Mouse (Mus musculus) lung, embryonic 15.5 days (tissue): ENCODE results near the gene Snapc4. TPM values are rescaled to one million over a fixed set of nuclear protein-coding genes. Genes with fewer than 3 reads are reported as not detected.
A peak's percentile ranks its signal among the peaks of the same experiment; 100 is the strongest.

ENCODE experiments used
- ATAC-seq: fragments of 200-750 bp; cut with Nextera tagmentation; 2 replicates; pipeline ENCODE4 v1.8.0; 2017; ENCODE audit warnings: moderate number of reproducible peaks, borderline replicate concordance; ENCODE audit not compliant: low FRiP score, low TSS enrichment; ENCODE audit errors: extremely low read depth
- H3K27ac ChIP-seq: fragments of 300-500 bp; sonication (generic); 2 replicates; pipeline ENCODE4 v1.5.1; 2015; ENCODE audit warnings: moderate library complexity, mild to moderate bottlenecking, inconsistent platforms
- H3K27me3 ChIP-seq: fragments of 300-500 bp; sonication (generic); 2 replicates; pipeline ENCODE4 v1.6.1; 2015; ENCODE audit warnings: inconsistent platforms
- H3K36me3 ChIP-seq: fragments of 300-500 bp; sonication (generic); 2 replicates; pipeline ENCODE4 v1.6.1; 2015; ENCODE audit warnings: inconsistent platforms
- H3K4me1 ChIP-seq: fragments of 300-500 bp; sonication (generic); 2 replicates; pipeline ENCODE4 v1.6.1; 2015; ENCODE audit warnings: inconsistent platforms
- H3K4me2 ChIP-seq: fragments of 300-500 bp; sonication (generic); 2 replicates; pipeline ENCODE4 v1.6.1; 2015; ENCODE audit warnings: inconsistent platforms, mild to moderate bottlenecking, moderate library complexity
- H3K4me3 ChIP-seq: fragments of 300-500 bp; sonication (generic); 2 replicates; pipeline ENCODE4 v1.5.1; 2015; ENCODE audit warnings: mild to moderate bottlenecking, inconsistent platforms
- H3K9ac ChIP-seq: fragments of 300-500 bp; sonication (generic); 2 replicates; pipeline ENCODE4 v1.6.1; 2015; ENCODE audit warnings: inconsistent platforms
- H3K9me3 ChIP-seq: fragments of 300-500 bp; sonication (generic); 2 replicates; pipeline ENCODE4 v1.6.1; 2016; ENCODE audit warnings: inconsistent platforms
- WGBS: fragments of 180-500 bp; shearing (Covaris S2); methylation state at CpG from one replicate; pipeline ENCODE4 v1.1.7; 2015; 5-methylcytosine and 5-hydroxymethylcytosine counted together
- polyA plus RNA-seq: library from polyadenylated mRNA; unstranded; fragments of >200 nt; fragmentation: Nextera tagmentation; extraction: Ambion mirVana; gene quantifications from 2 replicates; pipeline ENCODE4 v1.2.1, GENCODE M21; 2015

The Snapc4 gene
- polyA plus RNA-seq, 1 experiment from 2014 or later, result 30.0 TPM

- peak overlapping the region; percentile 97 for H3K27ac ChIP-seq
- ATAC-seq, result no peak
- WGBS, result 38% methylated on average over 3 of the region's 3 CpGs
- peaks cover 54% of the 10 kb centered on the region for H3K4me1 ChIP-seq
- no peaks in the 10 kb centered on the region for H3K9me3 ChIP-seq
- H3K4me3 ChIP-seq, result peak overlapping the region; percentile 68
- H3K9ac ChIP-seq, result peak overlapping the region; percentile 84
- H3K4me2 ChIP-seq, result peak overlapping the region; percentile 68
- H3K36me3 ChIP-seq, result 0 out of 2 replicates have a peak, but pooled peaks cover 5% of the 10 kb centered on the region
- no peaks in the 10 kb centered on the region for H3K27me3 ChIP-seq
These were observed 63.1 kb downstream of the Snapc4 start for GRCm38 (mm10) chr2:26317371-26317770.

- Histone ChIP-seq H3K4me1 (peaks cover 56% of the 10 kb centered on the region), H3K4me2 (peak overlapping the region; percentile 68), H3K9ac (peak overlapping the region; percentile 84), H3K9me3 (no peaks in the 10 kb centered on the region), H3K27me3 (no peaks in the 10 kb centered on the region), H3K27ac (peak overlapping the region; percentile 97), H3K4me3 (peak overlapping the region; percentile 68), H3K36me3 (no peaks in the 10 kb centered on the region)
- no peak for ATAC-seq
- 35% methylated on average over 9 of the region's 9 CpGs for WGBS
These were observed 63.7 kb downstream of the Snapc4 start for GRCm38 (mm10) chr2:26316576-26317246.

- Histone ChIP-seq H3K36me3 (no peaks in the 10 kb centered on the region), H3K27ac (peak overlapping the region; percentile 97), H3K4me2 (peak overlapping the region; percentile 68), H3K9me3 (no peaks in the 10 kb centered on the region), H3K4me1 (peaks cover 58% of the 10 kb centered on the region), H3K9ac (peak overlapping the region; percentile 84), H3K4me3 (peak overlapping the region; percentile 68), H3K27me3 (no peaks in the 10 kb centered on the region)
- under 1% methylated on average over 11 of the region's 11 CpGs for WGBS
- ATAC-seq, result peak; percentile 1; the same call in 1 of the 2 replicates
These were observed 64.5 kb downstream of the Snapc4 start for GRCm38 (mm10) chr2:26315925-26316311.

GRCm38 (mm10) chr2:26315072-26315924 is 65.2 kb downstream of the Snapc4 start, which contains the start of gene Gpsm1:
Gpsm1 (plus strand) TSS chr2:26315515.
- Histone ChIP-seq H3K36me3 (no peaks in the 10 kb centered on the region), H3K9me3 (no peaks in the 10 kb centered on the region), H3K4me2 (peak within 1 kb of the TSS; percentile 68), H3K9ac (peak within 1 kb of the TSS; percentile 84), H3K27ac (peak within 1 kb of the TSS; percentile 97), H3K4me3 (peak within 1 kb of the TSS; percentile 68), H3K27me3 (no peaks in the 10 kb centered on the region), H3K4me1 (peaks cover 57% of the 10 kb centered on the region)
- WGBS, result under 1% methylated on average over 48 of the region's 66 CpGs
- peak; percentile 71 for ATAC-seq

- H3K9me3 ChIP-seq, result no peaks in the 10 kb centered on the region
- peak overlapping the region; percentile 84; the same call in 1 of the 2 replicates for H3K9ac ChIP-seq
- no peaks in the 10 kb centered on the region for H3K27me3 ChIP-seq
- ATAC-seq, result peak; percentile 89
- no peaks in the 10 kb centered on the region for H3K36me3 ChIP-seq
- peaks cover 62% of the 10 kb centered on the region for H3K4me1 ChIP-seq
- peak overlapping the region; percentile 68 for H3K4me2 ChIP-seq
- H3K4me3 ChIP-seq, result peak overlapping the region; percentile 68
- peak overlapping the region; percentile 97 for H3K27ac ChIP-seq
- 19% methylated on average over 13 of the region's 13 CpGs for WGBS
These were observed 66.0 kb downstream of the Snapc4 start for GRCm38 (mm10) chr2:26314281-26315071.

- peak overlapping the region; percentile 97 for H3K27ac ChIP-seq
- no peak overlapping the region for H3K4me3 ChIP-seq
- H3K36me3 ChIP-seq, result no peaks in the 10 kb centered on the region
- H3K9ac ChIP-seq, result no peak overlapping the region
- peaks cover 65% of the 10 kb centered on the region for H3K4me1 ChIP-seq
- H3K9me3 ChIP-seq, result no peaks in the 10 kb centered on the region
- no peak for ATAC-seq
- WGBS, result 85% methylated on average over 1 of the region's 1 CpGs
- H3K4me2 ChIP-seq, result no peak overlapping the region
- no peaks in the 10 kb centered on the region for H3K27me3 ChIP-seq
These were observed 67.1 kb downstream of the Snapc4 start for GRCm38 (mm10) chr2:26313394-26313793.

GRCm38 (mm10) chr2:26312812-26313211 is 67.6 kb downstream of the Snapc4 start:
- no peak overlapping the region for H3K4me3 ChIP-seq
- no peaks in the 10 kb centered on the region for H3K36me3 ChIP-seq
- no peaks in the 10 kb centered on the region for H3K9me3 ChIP-seq
- no peak for ATAC-seq
- H3K4me1 ChIP-seq, result peaks cover 59% of the 10 kb centered on the region
- H3K27me3 ChIP-seq, result no peaks in the 10 kb centered on the region
- WGBS, result 59% methylated on average over 2 of the region's 2 CpGs
- H3K27ac ChIP-seq, result peak overlapping the region; percentile 97; the same call in 1 of the 2 replicates
- H3K9ac ChIP-seq, result no peak overlapping the region
- no peak overlapping the region for H3K4me2 ChIP-seq

Other genes with a start within 250 kb of the Snapc4 start
- gene Lhx3, start 172.4 kb downstream of the Snapc4 start, polyA plus RNA-seq, result not detected in 2 replicates
- 22.8 and 24.5 TPM in 2 replicates for gene Qsox2, start 143.1 kb downstream of the Snapc4 start, polyA plus RNA-seq
- gene Ccdc187, start 86.1 kb downstream of the Snapc4 start, polyA plus RNA-seq, result 0.31 and 0.34 TPM in 2 replicates
- 54.6 and 55.3 TPM in 2 replicates for gene Gpsm1, start 65.1 kb downstream of the Snapc4 start, polyA plus RNA-seq
- 25.5 and 27.3 TPM in 2 replicates for gene Dnlz, start 28.5 kb downstream of the Snapc4 start, polyA plus RNA-seq
- 1.7 and 3.0 TPM in 2 replicates for gene Card9, start 19.7 kb downstream of the Snapc4 start, polyA plus RNA-seq
- gene Entr1, start 8.7 kb upstream of the Snapc4 start, polyA plus RNA-seq, result 107 and 117 TPM in 2 replicates
- gene Pmpca, start 8.7 kb upstream of the Snapc4 start, polyA plus RNA-seq, result 95.2 and 99.7 TPM in 2 replicates
- gene Inpp5e, start 28.6 kb upstream of the Snapc4 start, polyA plus RNA-seq, result 17.3 and 20.3 TPM in 2 replicates
- 18.2 and 21.3 TPM in 2 replicates for gene Sec16a, start 64.6 kb upstream of the Snapc4 start, polyA plus RNA-seq
- gene Notch1, start 136.0 kb upstream of the Snapc4 start, polyA plus RNA-seq, result 22.1 and 23.9 TPM in 2 replicates
- gene Egfl7, start 199.4 kb upstream of the Snapc4 start, polyA plus RNA-seq, result 339 and 341 TPM in 2 replicates
- not detected in 2 replicates for gene Gm20532, start 206.0 kb upstream of the Snapc4 start, polyA plus RNA-seq
- 39.1 and 41.1 TPM in 2 replicates for gene Agpat2, start 223.8 kb upstream of the Snapc4 start, polyA plus RNA-seq
- 21.8 and 23.5 TPM in 2 replicates for gene Fam69b, start 247.8 kb upstream of the Snapc4 start, polyA plus RNA-seq